In genomic region chr11:56040917-56041316, GRCm38 (mm10) we compare ENCODE assay signal across 11 mouse cellular contexts. TPM values are rescaled to one million over a fixed set of nuclear protein-coding genes. Genes with fewer than 3 reads are reported as not detected.
DNase-seq lines count a peak whose midpoint lies in the region; ATAC-seq lines count a peak whose summit lies in the region.
"Had no signal": no experiment of that assay in that cellular context is flagged by ENCODE, and none has a peak within 500 bp of the region (broad histone marks: within the 10 kb centered on the region; RNA-seq: fewer than 3 reads in every experiment).

Gene Nmur2 (minus strand): TSS chr11:56041010.

- DNase-seq in heart, adult 18-20 months, result no peak
- DNase-seq in R1 (ENCODE audit: low read depth, low spot score), result peak; percentile 46
- peak; percentile 55 for DNase-seq in midbrain, embryonic 14.5 days
- DNase-seq in right cerebral cortex, postnatal 25 days, result no peak
- DNase-seq in T-cell, adult 2 months (ENCODE audit: low spot score), result no peak
- DNase-seq in urinary bladder, postnatal 10 days (ENCODE audit: low spot score), result no peak
- DNase-seq: layer of hippocampus, adult 9-11 months; lung, adult 18-20 months had no signal

- no peaks in the 10 kb centered on the region for H3K4me1 ChIP-seq in heart, embryonic 11.5 days (ENCODE audit: control insufficient read depth, insufficient read depth, low read length)
- peaks cover 5% of the 10 kb centered on the region for H3K4me1 ChIP-seq in forebrain, embryonic 16.5 days (replicated peaks; ENCODE audit: control insufficient read depth, insufficient read depth, low read length)
- 0 out of 2 replicates have a peak, but pooled peaks cover 4% of the 10 kb centered on the region for H3K4me1 ChIP-seq in midbrain, embryonic 14.5 days (ENCODE audit: control insufficient read depth, insufficient read depth, low read length)

- 7% methylated on average over 6 of the region's 6 CpGs for WGBS in heart, embryonic 11.5 days (ENCODE audit: insufficient replicate concordance)
- WGBS in forebrain, embryonic 16.5 days, result 1% methylated on average over 6 of the region's 6 CpGs
- WGBS in midbrain, embryonic 14.5 days, result 7% methylated on average over 6 of the region's 6 CpGs

- H3K9me3 ChIP-seq in heart, embryonic 11.5 days (replicated peaks; ENCODE audit: control insufficient read depth, low read length), result no peaks in the 10 kb centered on the region
- no peaks in the 10 kb centered on the region for H3K9me3 ChIP-seq in forebrain, embryonic 16.5 days (ENCODE audit: control insufficient read depth, low read length)
- H3K9me3 ChIP-seq in midbrain, embryonic 14.5 days (ENCODE audit: control insufficient read depth, low read length), result no peaks in the 10 kb centered on the region

- H3K9ac ChIP-seq in heart, embryonic 11.5 days (ENCODE audit: low read depth, low read length), result no peak within 1 kb of the TSS
- no peak within 1 kb of the TSS for H3K9ac ChIP-seq in forebrain, embryonic 16.5 days (replicated peaks; ENCODE audit: low read depth, low read length)
- H3K9ac ChIP-seq in midbrain, embryonic 14.5 days (replicated peaks; ENCODE audit: low read length), result no peak within 1 kb of the TSS

- no peaks in the 10 kb centered on the region; the same call in 1 of the 2 replicates for H3K27me3 ChIP-seq in heart, embryonic 11.5 days (ENCODE audit: control insufficient read depth, insufficient read depth, low read length)
- no peaks in the 10 kb centered on the region for H3K27me3 ChIP-seq in forebrain, embryonic 16.5 days (replicated peaks; ENCODE audit: control insufficient read depth, insufficient read depth, low read length)
- H3K27me3 ChIP-seq in midbrain, embryonic 14.5 days (ENCODE audit: control insufficient read depth, insufficient read depth, low read length), result no peaks in the 10 kb centered on the region

- no peaks in the 10 kb centered on the region for H3K36me3 ChIP-seq in heart, embryonic 11.5 days (ENCODE audit: control insufficient read depth, insufficient read depth, low read length)
- no peaks in the 10 kb centered on the region for H3K36me3 ChIP-seq in forebrain, embryonic 16.5 days (ENCODE audit: control insufficient read depth, insufficient read depth)
- no peaks in the 10 kb centered on the region for H3K36me3 ChIP-seq in midbrain, embryonic 14.5 days (ENCODE audit: control insufficient read depth, insufficient read depth, low read length)

- no peak for ATAC-seq in heart, embryonic 11.5 days (replicated peaks; ENCODE audit: insufficient number of reproducible peaks, low FRiP score, low TSS enrichment)
- 0 out of 2 replicates have a peak, but pooled peaks have one; percentile 64 for ATAC-seq in forebrain, embryonic 16.5 days
- no peak for ATAC-seq in midbrain, embryonic 14.5 days (ENCODE audit: low FRiP score, low TSS enrichment)

- no peak within 1 kb of the TSS for H3K27ac ChIP-seq in heart, embryonic 11.5 days (ENCODE audit: low read depth, low read length)
- H3K27ac ChIP-seq in forebrain, embryonic 16.5 days (ENCODE audit: low read length), result no peak within 1 kb of the TSS
- H3K27ac ChIP-seq in midbrain, embryonic 14.5 days (replicated peaks; ENCODE audit: low read depth, low read length), result no peak within 1 kb of the TSS

- H3K4me2 ChIP-seq in heart, embryonic 11.5 days, result peak within 1 kb of the TSS; percentile 31; the same call in 1 of the 2 replicates
- no peak within 1 kb of the TSS; the same call in 1 of the 2 replicates for H3K4me2 ChIP-seq in forebrain, embryonic 16.5 days (ENCODE audit: low read length)
- H3K4me2 ChIP-seq in midbrain, embryonic 14.5 days (ENCODE audit: low read length), result no peak within 1 kb of the TSS

- H3K4me3 ChIP-seq in heart, embryonic 11.5 days (ENCODE audit: low read depth, low read length), result no peak within 1 kb of the TSS
- no peak within 1 kb of the TSS for H3K4me3 ChIP-seq in forebrain, embryonic 16.5 days (replicated peaks; ENCODE audit: low read length)
- H3K4me3 ChIP-seq in midbrain, embryonic 14.5 days (replicated peaks; ENCODE audit: low read depth, low read length), result no peak within 1 kb of the TSS

RNA-seq across cellular contexts. Expression of gene Nmur2, which starts in this region (rescaled TPM):
- 0.38 TPM in 1 of 2 replicates, not detected in the other for polyA plus RNA-seq in heart, embryonic 11.5 days (2014; fragmentation: Nextera tagmentation; extraction: Ambion mirVana)
- total RNA-seq in heart, adult 18-20 months (2021), result not detected
- 0.16 TPM in 1 of 2 replicates, not detected in the other for polyA plus RNA-seq in forebrain, embryonic 16.5 days (2015; fragmentation: Nextera tagmentation; extraction: Ambion mirVana)
- 0.26 TPM in 2 replicates for polyA plus RNA-seq in midbrain, embryonic 14.5 days (2014; fragmentation: Nextera tagmentation; extraction: Ambion mirVana)
- total RNA-seq: hematopoietic stem cell, adult 5-6 weeks had no signal

Comparison
In these comparisons a context has a peak if more than half of its experiments do, and no peak if none do; other contexts are left out.
1. Peak in ATAC-seq in forebrain, embryonic 16.5 days; RNA of the gene not detected or under 1 TPM.
2. Peak in DNase-seq in midbrain, embryonic 14.5 days; RNA of the gene not detected or under 1 TPM.